14 mouse cellular contexts compared by ENCODE assay signal in the genomic region with DNA sequence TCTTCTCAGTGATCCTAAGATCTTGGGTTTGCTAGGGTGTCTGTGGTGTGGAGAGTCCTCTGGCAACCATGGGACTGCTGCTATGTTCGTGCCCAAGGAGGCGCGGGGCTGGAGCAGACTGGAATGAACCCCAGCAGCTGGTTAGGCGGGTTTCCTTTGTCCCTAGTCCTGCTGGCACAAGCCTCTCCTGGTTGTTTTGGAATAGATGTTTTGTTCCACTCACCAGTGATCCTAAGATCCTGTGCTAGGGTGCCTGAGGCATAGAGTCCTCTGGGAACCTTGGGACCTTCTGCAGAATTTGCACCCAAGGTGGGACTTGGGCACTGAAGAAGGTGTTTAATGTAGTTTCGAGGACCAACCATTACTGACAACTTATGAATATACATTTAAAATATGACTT.
"Had no signal": no experiment of that assay in that cellular context is flagged by ENCODE, and none has a peak within 500 bp of the region (broad histone marks: within the 10 kb centered on the region; RNA-seq: fewer than 3 reads in every experiment).

No protein-coding gene starts in this region.

- H3K36me3 ChIP-seq: limb, embryonic 10.5 days; liver, embryonic 15.5 days; neural tube, embryonic 15.5 days had no signal

- H3K4me1 ChIP-seq: limb, embryonic 10.5 days; liver, embryonic 15.5 days; neural tube, embryonic 15.5 days had no signal

- H3K4me3 ChIP-seq: left cerebral cortex, adult 2 months; limb, embryonic 10.5 days; liver, embryonic 15.5 days; myocyte; neural tube, embryonic 15.5 days had no signal

- ATAC-seq: lung, postnatal 0 days had no signal

- H3K27ac ChIP-seq: left cerebral cortex, adult 2 months; limb, embryonic 10.5 days; liver, embryonic 15.5 days; neural tube, embryonic 15.5 days had no signal

- H3K27me3 ChIP-seq: liver, embryonic 15.5 days; neural tube, embryonic 15.5 days had no signal

- H3K9me3 ChIP-seq: limb, embryonic 10.5 days; liver, embryonic 15.5 days; neural tube, embryonic 15.5 days had no signal

- H3K9ac ChIP-seq: liver, embryonic 15.5 days; neural tube, embryonic 15.5 days had no signal

- DNase-seq: kidney, adult 8-10 months; kidney, postnatal 25 days; lung, adult 2 months; lung, postnatal 36 days; right cerebral cortex, adult 18-20 months; right cerebral cortex, postnatal 25 days; thymus, postnatal 36 days had no signal

- H3K4me2 ChIP-seq: liver, embryonic 11.5 days; liver, embryonic 15.5 days; neural tube, embryonic 15.5 days had no signal
